Mouse (Mus musculus): ENCODE results near the gene Myo1d.

Myo1d gene

DNA sequence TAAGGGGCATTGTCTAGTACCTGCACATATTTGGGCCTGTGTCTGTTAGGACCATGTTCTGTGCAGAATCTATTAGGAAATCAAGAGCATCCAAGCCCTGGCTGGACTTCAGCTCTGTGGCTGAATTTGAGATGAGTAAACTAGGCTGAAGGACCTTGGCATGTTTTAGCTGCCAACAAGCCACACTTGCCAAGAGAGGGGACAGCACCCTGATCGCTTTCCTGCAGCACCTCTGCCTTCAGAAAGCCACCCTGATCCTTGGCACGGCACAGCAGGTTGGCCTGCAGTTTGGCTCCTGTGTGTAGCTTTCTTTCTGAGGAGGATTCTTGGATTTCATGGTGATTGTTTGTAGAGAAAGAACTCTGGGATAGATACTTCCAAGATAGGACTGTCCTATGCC lies 1.7 kb upstream of the Myo1d start:
- DNase-seq (ENCODE audit: low spot score): no peak

GRCm38 (mm10) chr11:80778916-80779526 lies 804 bp downstream of the Myo1d start:
- DNase-seq (ENCODE audit: low spot score): no peak

GRCm38 (mm10) chr11:80778157-80778556 lies 1.7 kb downstream of the Myo1d start:
- DNase-seq (ENCODE audit: low spot score): no peak

DNA sequence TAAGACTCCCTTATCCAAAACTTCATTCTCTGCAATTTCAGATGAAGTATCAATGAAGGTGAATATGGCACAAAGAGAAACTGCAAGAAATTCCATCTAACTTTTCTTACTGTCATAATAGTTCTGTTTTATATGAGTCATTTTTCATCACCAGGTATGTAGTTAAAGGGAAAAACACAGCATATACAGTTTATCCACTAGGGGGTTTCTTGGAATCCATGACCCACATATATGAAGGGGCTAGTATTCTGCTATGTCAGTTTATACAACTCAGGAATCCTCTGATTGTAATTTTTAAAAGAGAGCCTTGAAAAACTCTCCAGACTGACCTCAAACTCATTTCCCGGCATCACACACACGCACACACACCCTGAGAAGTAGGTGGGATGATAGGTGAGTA lies 2.1 kb downstream of the Myo1d start:
- no peak for DNase-seq (ENCODE audit: low spot score)

DNA sequence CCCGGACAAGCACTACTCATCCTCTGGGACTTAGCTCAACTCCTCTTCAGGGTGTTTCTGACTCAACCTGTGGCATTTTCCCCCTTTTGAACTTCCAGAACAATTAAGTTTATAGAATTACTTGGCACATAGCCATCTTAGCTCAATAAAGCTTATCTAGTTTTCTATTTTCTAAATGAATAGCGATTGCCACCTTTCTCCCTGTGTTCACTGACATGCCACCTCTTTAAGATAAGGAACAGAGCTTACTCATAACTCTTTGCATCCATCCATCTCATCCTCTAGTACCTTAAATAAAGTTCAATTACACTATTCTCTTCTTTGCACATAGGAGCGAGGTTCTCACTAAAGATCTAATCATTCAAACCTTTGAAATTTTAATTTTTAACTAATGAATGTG lies 4.3 kb downstream of the Myo1d start:
- DNase-seq (ENCODE audit: low spot score): no peak

GRCm38 (mm10) chr11:80772595-80773210 lies 7.1 kb downstream of the Myo1d start:
- no peak for DNase-seq (ENCODE audit: low spot score)

- no peak for DNase-seq (ENCODE audit: low spot score)
Measured at GRCm38 (mm10) chr11:80771596-80772250, 8.1 kb downstream of the Myo1d start.

GRCm38 (mm10) chr11:80771186-80771585 lies 8.6 kb downstream of the Myo1d start:
- no peak for DNase-seq (ENCODE audit: low spot score)

- no peak for DNase-seq (ENCODE audit: low spot score)
Measured at GRCm38 (mm10) chr11:80767320-80767617, 12.6 kb downstream of the Myo1d start.

GRCm38 (mm10) chr11:80766472-80767319 lies 13.1 kb downstream of the Myo1d start:
- DNase-seq (ENCODE audit: low spot score): no peak

DNA sequence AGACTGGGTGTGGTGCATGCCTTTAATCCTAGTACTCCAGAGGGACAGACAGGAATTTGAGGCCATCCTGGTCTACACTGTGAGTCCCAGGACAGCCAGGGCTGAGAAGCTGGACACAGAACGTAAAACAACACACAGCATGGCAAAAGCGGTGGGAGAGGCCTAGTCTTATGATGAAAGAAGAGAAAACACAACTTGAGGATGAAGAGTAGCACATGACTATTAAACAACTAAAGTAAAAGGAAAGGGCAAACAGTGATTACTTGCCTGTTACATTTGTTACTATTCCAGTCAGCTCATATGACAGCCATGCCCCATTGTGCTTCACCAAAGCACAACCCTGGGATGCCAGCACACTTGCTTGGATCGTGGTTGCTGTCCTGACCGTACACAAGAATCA lies 13.8 kb downstream of the Myo1d start:
- DNase-seq (ENCODE audit: low spot score): no peak

DNA sequence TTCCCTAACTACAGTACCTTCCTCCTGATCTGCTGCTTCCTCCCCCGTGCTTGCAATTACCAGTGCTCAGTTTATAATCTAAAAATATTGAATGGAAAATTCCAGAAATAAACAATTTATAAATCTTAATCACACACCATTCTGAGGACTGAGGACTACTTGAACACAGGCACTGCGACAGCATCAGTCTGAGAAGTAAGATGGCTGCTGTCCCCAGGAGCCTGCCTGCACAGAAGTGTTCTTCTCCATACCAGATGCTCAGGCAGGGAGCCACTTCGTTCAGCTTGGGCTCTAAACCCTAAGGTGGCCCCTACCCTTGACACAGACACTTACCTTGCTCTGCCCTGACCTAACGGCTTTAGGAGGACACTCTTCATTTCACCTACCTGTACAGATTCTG lies 17.8 kb downstream of the Myo1d start:
- no peak for DNase-seq (ENCODE audit: low spot score)

DNA sequence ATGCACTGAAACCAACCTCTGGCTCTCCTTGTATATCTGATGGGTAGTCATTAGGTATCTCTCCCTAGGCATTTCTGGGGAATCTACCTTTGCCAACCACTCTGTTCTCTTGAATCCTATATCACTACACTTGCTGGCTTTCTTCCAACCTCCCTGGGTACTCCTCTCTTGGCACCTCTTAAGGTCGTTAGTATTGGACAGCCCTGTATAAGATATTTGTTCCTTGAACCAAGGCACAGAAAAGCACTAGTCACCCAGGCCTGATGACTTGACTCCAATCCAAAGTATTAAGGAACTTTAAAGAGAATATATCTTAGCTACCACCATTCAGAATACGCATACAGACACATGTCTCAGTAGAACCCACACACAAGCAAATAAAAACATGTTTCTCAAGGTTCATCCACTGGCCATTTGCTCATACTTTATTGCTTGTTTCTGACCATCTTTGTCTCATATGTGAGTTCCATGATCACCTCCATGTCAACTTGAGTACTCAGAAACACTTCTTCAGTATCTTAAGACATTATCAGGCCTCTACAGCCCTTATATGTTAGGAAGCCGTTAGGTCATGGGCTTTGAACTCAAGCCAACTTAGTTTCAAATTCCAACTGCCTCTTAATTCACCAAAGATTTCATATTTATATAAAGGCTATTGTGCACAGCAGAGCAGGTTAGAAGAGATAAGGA lies 18.4 kb downstream of the Myo1d start:
- DNase-seq (ENCODE audit: low spot score): no peak

DNA sequence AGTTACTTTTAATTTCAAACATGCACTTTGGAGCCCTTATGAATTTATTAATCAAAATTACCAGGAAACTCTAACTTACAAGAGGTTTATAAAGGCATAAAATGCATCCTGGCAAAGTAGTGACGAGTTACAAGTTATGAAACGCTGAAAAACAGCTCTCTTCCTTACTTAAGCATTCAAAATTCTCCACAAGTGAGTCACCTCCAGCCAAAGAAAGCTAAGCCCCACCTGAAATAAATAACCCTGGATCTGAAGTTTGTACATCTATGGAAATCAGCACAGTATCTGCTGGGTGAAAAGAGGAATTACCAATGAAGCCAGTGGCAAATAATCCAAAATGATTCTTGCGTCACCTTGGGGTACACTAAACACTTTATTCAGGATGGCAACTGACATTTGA lies 20.8 kb downstream of the Myo1d start:
- DNase-seq (ENCODE audit: low spot score): no peak

GRCm38 (mm10) chr11:80754201-80754600 lies 25.6 kb downstream of the Myo1d start:
- no peak for DNase-seq (ENCODE audit: low spot score)

DNA sequence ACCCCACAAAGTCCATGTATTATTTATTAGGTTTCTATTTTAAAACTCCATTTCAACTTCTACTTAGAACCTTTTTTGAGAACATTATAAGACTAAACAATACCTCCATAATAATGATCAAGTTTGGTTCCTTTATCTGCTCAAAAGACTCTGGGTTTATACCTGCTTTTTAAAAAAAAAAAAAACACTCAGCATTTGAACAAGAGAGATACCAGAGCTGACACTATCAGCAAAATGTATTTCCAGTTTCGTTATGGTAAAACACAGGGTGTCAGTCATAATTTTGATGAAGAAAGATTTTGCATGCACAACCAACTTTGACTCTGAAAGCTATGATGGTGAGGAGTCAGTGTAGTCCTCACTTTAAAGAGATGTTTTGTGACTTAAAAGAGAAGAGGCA lies 28.7 kb downstream of the Myo1d start:
- DNase-seq (ENCODE audit: low spot score): no peak

DNA sequence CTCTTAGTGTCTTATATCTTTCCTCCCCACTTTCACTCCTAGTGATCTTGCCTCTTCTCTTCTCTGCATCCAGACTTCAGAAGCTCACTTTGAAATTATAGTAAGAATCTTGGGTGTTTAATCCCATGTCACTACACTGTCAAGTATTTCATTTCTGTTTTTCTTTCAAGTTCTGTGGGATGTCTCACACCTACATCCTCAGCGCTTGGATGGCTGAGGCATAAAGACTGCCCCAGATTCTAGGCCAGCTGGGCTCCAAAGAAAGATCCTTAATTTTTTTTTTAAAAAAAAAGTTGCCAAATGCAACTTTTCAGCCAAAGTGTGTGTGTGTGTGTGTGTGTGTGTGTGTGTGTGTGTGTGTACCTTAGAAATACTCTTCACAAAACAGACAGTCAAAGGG lies 30.6 kb downstream of the Myo1d start:
- DNase-seq (ENCODE audit: low spot score): no peak

DNA sequence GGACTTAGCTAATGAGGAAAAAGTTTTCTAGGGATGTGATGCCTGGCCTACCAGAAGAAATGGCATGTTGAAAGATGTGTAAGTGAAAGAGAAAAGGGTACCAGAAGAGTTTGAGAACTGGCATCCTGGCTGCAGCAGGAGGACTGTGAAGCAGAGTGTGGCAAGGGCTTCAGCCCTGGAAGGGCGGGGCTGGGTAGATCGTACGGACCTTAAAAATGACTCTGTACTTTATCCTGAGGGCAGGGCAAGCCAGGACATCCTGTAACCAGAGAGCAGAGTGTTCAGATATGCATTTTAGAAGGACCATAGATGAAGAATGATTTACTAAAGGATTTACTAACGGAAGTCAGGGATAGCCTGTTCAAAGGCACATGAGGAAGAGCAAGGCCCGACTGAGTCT lies 34.4 kb downstream of the Myo1d start:
- DNase-seq (ENCODE audit: low spot score): peak; percentile 32

DNA sequence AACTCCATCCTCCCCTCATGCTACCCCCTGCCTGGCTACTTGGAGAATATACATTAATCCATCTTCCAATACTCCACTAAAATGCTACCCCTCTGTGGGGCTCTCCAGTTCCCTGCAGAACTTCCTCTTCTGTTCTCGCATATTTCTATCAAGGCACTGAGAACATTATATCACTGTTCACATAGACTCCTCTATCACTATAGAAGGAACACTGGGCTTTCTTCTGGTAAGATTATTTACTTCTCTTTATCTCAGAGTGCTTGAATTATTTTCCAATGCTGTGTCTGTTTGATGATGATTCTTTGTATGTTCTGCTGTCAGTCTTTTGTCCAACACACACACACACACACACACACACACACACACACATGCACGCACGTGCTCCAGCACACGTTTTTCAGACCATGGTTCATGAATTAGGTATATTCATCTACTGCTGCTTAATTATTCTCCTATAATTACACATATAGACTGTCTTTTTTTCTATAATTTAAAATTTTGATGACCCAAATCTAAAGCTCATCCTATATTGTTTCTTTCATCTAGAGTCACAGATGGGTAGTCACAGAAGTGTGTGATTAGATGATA lies 35.9 kb downstream of the Myo1d start:
- no peak for DNase-seq (ENCODE audit: low spot score)

GRCm38 (mm10) chr11:80742462-80742861 lies 37.4 kb downstream of the Myo1d start:
- DNase-seq (ENCODE audit: low spot score): no peak

- DNase-seq (ENCODE audit: low spot score): no peak
Measured at GRCm38 (mm10) chr11:80734771-80735170, 45.1 kb downstream of the Myo1d start.

DNA sequence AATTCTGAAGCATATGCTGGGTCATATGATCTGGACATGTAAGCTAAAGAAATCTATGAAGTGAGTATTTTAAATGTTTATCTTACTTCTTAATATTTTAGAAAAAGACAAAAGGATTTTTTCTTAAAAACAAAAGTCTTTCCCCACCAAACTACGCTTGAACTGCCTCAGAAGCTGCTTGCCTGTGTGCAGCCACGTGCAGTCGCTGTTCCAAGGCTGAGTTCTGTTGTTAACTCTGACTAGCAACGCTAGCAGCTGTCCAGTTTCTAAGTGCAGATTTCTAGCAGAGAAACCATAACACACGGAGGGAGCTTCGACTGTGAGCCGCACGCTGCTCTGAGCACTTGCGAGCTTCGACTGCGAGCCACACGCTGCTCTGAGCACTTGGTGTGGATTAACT lies 55.1 kb downstream of the Myo1d start:
- DNase-seq (ENCODE audit: low spot score): no peak
